Mouse (Mus musculus) lung, adult 2 months (tissue): ENCODE measurements around the gene Trpv2.

ENCODE experiments used
- CTCF ChIP-seq: fragments of 200-500 bp; IDR thresholded peaks from 2 replicates; pipeline ENCODE4 v1.5.1; 2011; ENCODE audit warnings: mild to moderate bottlenecking, low read length, control low read depth; ENCODE audit not compliant: insufficient read depth
- POLR2A ChIP-seq: fragments of 200-500 bp; IDR thresholded peaks from 2 replicates; pipeline ENCODE4 v1.6.1; 2011; ENCODE audit warnings: low read depth, mild to moderate bottlenecking, control low read depth, low read length, borderline replicate concordance; ENCODE audit errors: extremely low read depth

DNA sequence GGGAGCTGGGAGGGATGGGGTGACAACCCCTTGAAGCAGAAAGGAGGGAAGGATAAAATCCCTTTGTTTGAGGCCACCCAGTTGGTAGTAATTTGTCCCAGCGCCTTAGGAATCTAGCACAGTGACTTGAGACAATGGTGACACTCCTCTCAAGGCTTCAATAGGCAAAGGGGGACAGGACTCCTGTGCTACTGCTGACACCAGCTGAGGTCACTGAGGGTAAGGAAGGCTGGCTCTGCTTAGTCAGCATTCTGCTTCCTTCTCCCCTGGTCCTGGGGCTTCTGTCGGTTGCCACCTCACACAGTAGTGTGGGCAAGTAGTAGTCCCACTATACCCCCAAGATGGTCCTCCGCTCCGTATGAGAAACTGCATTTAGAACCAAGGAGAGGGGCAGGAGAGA lies 56.9 kb downstream of the Trpv2 start:
- TF ChIP-seq CTCF (no peak), POLR2A (no peak)
